Mouse (Mus musculus) activated CD4-positive, CD25-positive, alpha-beta regulatory T cell, adult 4 months (primary cell): Measurements from ENCODE around the gene Ntrk3. TPM values are rescaled to one million over a fixed set of nuclear protein-coding genes. Genes with fewer than 3 reads are reported as not detected.

ENCODE experiments used
- ATAC-seq: one replicate; pipeline ENCODE4 v1.8.0; 2017
- polyA plus RNA-seq, 2 experiments: library from polyadenylated mRNA; unstranded; fragments of 100-300 nt; shearing (Covaris generic); gene quantifications; one replicate each; pipeline ENCODE4 v1.2.1; 2017

Gene Ntrk3
- polyA plus RNA-seq, 2 experiments from 2014 or later: 10.0 to 10.3 TPM

GRCm38 (mm10) chr7:78440476-78440875 is 297.3 kb downstream of the Ntrk3 start:
- ATAC-seq: no peak

DNA sequence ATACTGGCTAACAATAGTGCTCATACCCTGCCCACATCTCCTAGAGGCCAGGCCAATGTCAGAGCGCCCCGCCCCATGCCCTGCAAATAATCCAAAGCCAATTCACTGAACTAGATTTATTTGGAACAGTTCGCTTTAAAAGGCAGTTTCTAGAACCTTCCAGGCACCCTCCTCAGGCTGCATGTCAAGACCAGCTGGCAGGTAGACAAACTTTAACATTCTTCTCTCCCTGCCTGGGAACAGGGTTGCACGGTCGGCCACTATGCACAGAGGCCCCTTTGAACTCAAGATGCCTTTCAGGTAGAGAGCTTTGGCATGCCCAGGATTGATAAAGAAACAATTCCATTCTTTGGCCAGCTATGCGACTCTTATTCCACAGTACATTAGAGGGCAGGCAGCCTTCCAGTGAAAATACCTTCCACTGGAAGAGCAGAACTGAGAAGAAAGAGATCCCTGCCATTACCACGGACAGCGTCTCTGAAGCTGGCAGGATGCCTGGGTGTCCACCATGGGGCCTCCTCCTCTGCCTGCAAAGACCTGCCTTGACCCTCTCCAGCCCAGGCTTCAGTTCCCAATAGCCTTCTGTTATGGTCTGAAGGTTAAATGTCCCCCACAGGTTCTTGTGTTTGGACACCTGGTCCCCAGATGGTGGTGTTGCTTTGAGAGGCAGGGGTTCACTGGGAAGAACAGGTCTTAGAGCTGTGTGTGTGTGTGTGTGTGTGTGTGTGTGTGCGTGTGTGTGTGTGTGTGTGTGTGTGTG is 298.3 kb downstream of the Ntrk3 start:
- ATAC-seq: no peak

- no peak for ATAC-seq
These were observed 304.1 kb downstream of the Ntrk3 start for GRCm38 (mm10) chr7:78433617-78434144.

DNA sequence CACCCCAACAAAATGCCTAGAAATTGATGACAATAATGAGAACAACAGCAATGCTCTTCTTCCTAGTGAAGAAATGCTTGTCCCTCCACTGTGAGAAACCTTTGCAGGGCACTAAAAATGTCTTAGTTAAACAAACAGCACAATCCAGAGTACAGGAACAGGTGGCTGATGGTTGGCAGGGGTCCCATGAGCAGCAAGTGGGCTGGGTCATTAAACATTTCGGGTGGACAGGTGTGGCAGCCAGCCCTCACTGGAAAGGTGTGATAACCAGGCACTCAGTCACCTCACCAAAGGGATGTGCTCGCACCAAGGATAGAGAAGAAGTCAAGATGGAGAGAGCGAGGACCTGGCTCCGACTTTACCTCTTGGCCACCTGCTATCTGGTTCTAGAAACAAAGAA is 306.2 kb downstream of the Ntrk3 start:
- no peak for ATAC-seq

GRCm38 (mm10) chr7:78412172-78412571 is 325.6 kb downstream of the Ntrk3 start:
- no peak for ATAC-seq

- no peak for ATAC-seq
These were observed 327.8 kb downstream of the Ntrk3 start for GRCm38 (mm10) chr7:78409970-78410369.

GRCm38 (mm10) chr7:78406641-78407291 is 331.0 kb downstream of the Ntrk3 start:
- no peak for ATAC-seq

- ATAC-seq: no peak
These were observed 333.3 kb downstream of the Ntrk3 start for GRCm38 (mm10) chr7:78404481-78404880.

- no peak for ATAC-seq
These were observed 335.3 kb downstream of the Ntrk3 start for GRCm38 (mm10) chr7:78402495-78402894.

DNA sequence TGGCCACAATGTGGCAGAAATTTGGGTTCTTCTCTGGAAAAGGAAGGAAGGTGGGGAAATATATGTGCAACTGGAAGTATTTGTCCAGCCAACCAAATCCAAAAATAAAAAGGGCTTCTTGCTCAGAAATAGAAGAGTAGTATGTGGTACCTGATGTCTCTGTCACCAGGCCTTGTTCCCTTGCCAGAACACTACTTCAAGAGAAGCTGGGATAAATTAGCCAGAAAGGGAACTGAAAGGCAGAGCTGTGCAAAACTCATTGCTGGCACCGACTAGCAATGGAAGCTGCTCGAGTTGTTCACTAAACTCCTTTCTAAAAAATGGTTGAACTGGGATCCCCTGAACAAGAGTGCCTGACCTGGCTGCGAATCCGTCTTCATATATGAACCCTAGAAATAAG is 337.6 kb downstream of the Ntrk3 start:
- no peak for ATAC-seq

GRCm38 (mm10) chr7:78398377-78398776 is 339.4 kb downstream of the Ntrk3 start:
- no peak for ATAC-seq

DNA sequence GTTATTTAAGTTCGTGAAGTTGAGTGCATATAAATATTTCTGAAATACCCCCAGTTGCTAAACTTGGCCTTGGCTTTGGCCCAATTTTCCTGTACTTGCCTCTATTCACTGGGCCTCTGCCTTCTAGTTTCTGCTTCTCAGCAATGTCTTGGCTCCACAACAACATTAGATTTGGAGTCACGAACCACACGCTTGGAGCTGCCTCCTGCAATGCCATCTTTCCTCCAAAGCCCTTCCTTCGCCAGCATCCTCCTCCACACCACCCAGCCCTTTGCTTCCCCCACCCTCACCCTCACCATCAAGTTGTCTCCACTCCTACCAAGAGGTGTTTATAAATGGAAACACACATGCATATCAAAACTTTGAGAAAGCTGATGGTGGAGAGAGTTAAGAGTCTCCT is 340.6 kb downstream of the Ntrk3 start:
- ATAC-seq: no peak

DNA sequence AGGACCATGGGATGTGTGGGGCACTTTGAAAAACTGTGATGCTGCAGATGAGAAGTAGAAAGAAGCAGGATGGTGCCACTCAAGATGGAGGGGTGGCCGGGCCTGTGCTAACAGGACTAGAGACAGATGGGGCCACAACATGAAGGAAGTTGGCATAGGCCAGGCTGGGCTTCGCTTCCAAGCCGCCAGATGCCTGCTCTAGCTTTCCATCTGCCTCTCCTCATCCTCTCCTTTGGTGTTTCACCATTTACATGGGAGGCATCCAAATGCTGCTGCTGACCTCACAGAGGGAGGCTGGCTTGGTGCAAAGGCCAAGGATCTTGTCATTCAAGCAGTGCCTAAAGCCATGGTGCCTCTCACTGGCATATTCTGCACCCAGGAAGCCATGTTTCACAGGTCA is 347.8 kb downstream of the Ntrk3 start:
- ATAC-seq: no peak

- ATAC-seq: no peak
These were observed 349.7 kb downstream of the Ntrk3 start for GRCm38 (mm10) chr7:78388101-78388500.

- ATAC-seq: no peak
These were observed 351.8 kb downstream of the Ntrk3 start for GRCm38 (mm10) chr7:78385971-78386370.

GRCm38 (mm10) chr7:78384111-78384510 is 353.7 kb downstream of the Ntrk3 start:
- no peak for ATAC-seq

GRCm38 (mm10) chr7:78382126-78382525 is 355.7 kb downstream of the Ntrk3 start:
- no peak for ATAC-seq

DNA sequence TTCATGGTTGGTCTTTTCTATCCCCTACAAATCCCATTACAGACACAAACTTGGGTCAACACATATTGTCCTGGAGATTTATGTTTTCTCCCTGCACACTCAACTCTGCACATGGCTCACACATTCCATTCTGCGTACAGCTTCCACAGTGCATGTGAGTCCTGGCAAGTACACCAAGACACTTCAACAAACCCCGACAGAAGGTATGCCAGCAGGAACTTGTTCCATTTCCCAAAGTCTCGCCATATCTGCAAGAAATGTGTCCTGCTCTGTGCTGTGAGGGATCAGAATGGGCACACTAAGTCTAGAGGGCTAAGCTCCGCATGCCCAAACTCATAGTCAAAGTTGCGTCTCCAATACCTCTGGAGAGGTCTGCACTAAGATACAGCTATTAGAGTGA is 358.0 kb downstream of the Ntrk3 start:
- no peak for ATAC-seq

DNA sequence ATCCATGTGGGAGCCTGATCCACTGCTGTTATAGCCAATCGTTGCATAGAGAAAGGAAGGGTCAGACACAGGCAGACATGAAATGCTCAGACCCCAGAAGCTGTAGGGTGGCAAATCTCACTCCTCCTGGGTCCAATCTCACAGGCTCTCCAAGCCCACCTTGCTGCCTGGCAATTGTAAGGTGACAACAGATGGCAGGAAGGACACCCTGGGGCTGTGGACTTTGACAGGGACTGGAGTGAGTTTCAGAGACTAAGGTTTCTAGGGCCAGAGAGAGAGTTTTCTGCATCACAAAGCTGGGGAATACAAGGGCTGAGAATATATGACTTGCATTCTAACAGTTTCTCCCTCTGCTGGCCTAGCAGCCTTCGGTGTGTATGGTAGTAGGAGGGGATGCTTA is 359.5 kb downstream of the Ntrk3 start:
- ATAC-seq: no peak

GRCm38 (mm10) chr7:78376875-78377274 is 360.9 kb downstream of the Ntrk3 start:
- ATAC-seq: no peak

GRCm38 (mm10) chr7:78361341-78362309 is 376.2 kb downstream of the Ntrk3 start:
- ATAC-seq: no peak

- no peak for ATAC-seq
These were observed 390.3 kb downstream of the Ntrk3 start for GRCm38 (mm10) chr7:78347464-78347863.

GRCm38 (mm10) chr7:78333422-78333821 is 404.4 kb downstream of the Ntrk3 start:
- no peak for ATAC-seq
